Mouse (Mus musculus): ENCODE measurements around the gene Exo5. TPM values are rescaled to one million over a fixed set of nuclear protein-coding genes. Genes with fewer than 3 reads are reported as not detected.

Exo5 gene
- polyA plus RNA-seq, 1 experiment, result 4.1 TPM

- no peak for TF ChIP-seq FLI1 (IDR thresholded peaks at IDR 0.05; ENCODE audit: low read length)
- no peak for TF ChIP-seq GATA1 (IDR thresholded peaks at IDR 0.05; ENCODE audit: borderline replicate concordance, low read length)
- no peaks in the 10 kb centered on the region for H3K36me3 ChIP-seq (replicated peaks; ENCODE audit: low read length)
- H3K27me3 ChIP-seq (replicated peaks), result peaks cover 73% of the 10 kb centered on the region
- no peaks in the 10 kb centered on the region for H3K9me3 ChIP-seq
- no peaks in the 10 kb centered on the region; the same call in 1 of the 2 replicates for H3K4me1 ChIP-seq
- H3K4me3 ChIP-seq (replicated peaks), result no peak overlapping the region
Observed at GRCm38 (mm10) chr4:120890754-120891440, 33.9 kb downstream of the Exo5 start.

- Histone ChIP-seq H3K27me3 (replicated peaks) (peaks cover 65% of the 10 kb centered on the region), H3K4me3 (replicated peaks) (no peak overlapping the region), H3K36me3 (replicated peaks; ENCODE audit: low read length) (no peaks in the 10 kb centered on the region), H3K4me1 (peaks cover 4% of the 10 kb centered on the region; the same call in 1 of the 2 replicates), H3K9me3 (no peaks in the 10 kb centered on the region)
- TF ChIP-seq GATA1 (IDR thresholded peaks at IDR 0.05; ENCODE audit: borderline replicate concordance, low read length) (no peak), FLI1 (IDR thresholded peaks at IDR 0.05; ENCODE audit: low read length) (no peak)
Observed at GRCm38 (mm10) chr4:120888884-120889283, 35.9 kb downstream of the Exo5 start.

- H3K27me3 ChIP-seq (replicated peaks), result peaks cover 57% of the 10 kb centered on the region
- TF ChIP-seq GATA1 (IDR thresholded peaks at IDR 0.05; ENCODE audit: borderline replicate concordance, low read length), result no peak
- no peak for TF ChIP-seq FLI1 (IDR thresholded peaks at IDR 0.05; ENCODE audit: low read length)
- peaks cover 4% of the 10 kb centered on the region; the same call in 1 of the 2 replicates for H3K4me1 ChIP-seq
- H3K9me3 ChIP-seq, result no peaks in the 10 kb centered on the region
- H3K4me3 ChIP-seq (replicated peaks), result no peak overlapping the region
- H3K36me3 ChIP-seq (replicated peaks; ENCODE audit: low read length), result no peaks in the 10 kb centered on the region
Observed at GRCm38 (mm10) chr4:120887381-120888112, 37.3 kb downstream of the Exo5 start.

- H3K4me1 ChIP-seq, result peaks cover 11% of the 10 kb centered on the region
- peaks cover 52% of the 10 kb centered on the region for H3K27me3 ChIP-seq (replicated peaks)
- no peaks in the 10 kb centered on the region for H3K36me3 ChIP-seq (replicated peaks; ENCODE audit: low read length)
- H3K4me3 ChIP-seq (replicated peaks), result no peak overlapping the region
- no peak for TF ChIP-seq GATA1 (IDR thresholded peaks at IDR 0.05; ENCODE audit: borderline replicate concordance, low read length)
- no peak for TF ChIP-seq FLI1 (IDR thresholded peaks at IDR 0.05; ENCODE audit: low read length)
- no peaks in the 10 kb centered on the region for H3K9me3 ChIP-seq
Observed at GRCm38 (mm10) chr4:120886811-120887210, 38.0 kb downstream of the Exo5 start.

GRCm38 (mm10) chr4:120886131-120886530, 38.7 kb downstream of the Exo5 start:
- Histone ChIP-seq H3K9me3 (no peaks in the 10 kb centered on the region), H3K27me3 (replicated peaks) (peaks cover 45% of the 10 kb centered on the region), H3K4me3 (replicated peaks) (no peak overlapping the region), H3K4me1 (peaks cover 18% of the 10 kb centered on the region), H3K36me3 (replicated peaks; ENCODE audit: low read length) (no peaks in the 10 kb centered on the region)
- no peak for TF ChIP-seq GATA1 (IDR thresholded peaks at IDR 0.05; ENCODE audit: borderline replicate concordance, low read length)
- TF ChIP-seq FLI1 (IDR thresholded peaks at IDR 0.05; ENCODE audit: low read length), result no peak

GRCm38 (mm10) chr4:120885208-120886120, 39.4 kb downstream of the Exo5 start:
- Histone ChIP-seq H3K4me3 (replicated peaks) (no peak overlapping the region), H3K9me3 (no peaks in the 10 kb centered on the region), H3K27me3 (replicated peaks) (peaks cover 41% of the 10 kb centered on the region), H3K4me1 (peaks cover 24% of the 10 kb centered on the region), H3K36me3 (replicated peaks; ENCODE audit: low read length) (no peaks in the 10 kb centered on the region)
- no peak for TF ChIP-seq GATA1 (IDR thresholded peaks at IDR 0.05; ENCODE audit: borderline replicate concordance, low read length)
- TF ChIP-seq FLI1 (IDR thresholded peaks at IDR 0.05; ENCODE audit: low read length), result no peak

GRCm38 (mm10) chr4:120882002-120882625, 42.7 kb downstream of the Exo5 start:
- Histone ChIP-seq H3K4me1 (peaks cover 35% of the 10 kb centered on the region), H3K27me3 (replicated peaks) (peaks cover 52% of the 10 kb centered on the region), H3K4me3 (replicated peaks) (no peak overlapping the region), H3K9me3 (no peaks in the 10 kb centered on the region), H3K36me3 (replicated peaks; ENCODE audit: low read length) (no peaks in the 10 kb centered on the region)
- no peak for TF ChIP-seq FLI1 (IDR thresholded peaks at IDR 0.05; ENCODE audit: low read length)
- TF ChIP-seq GATA1 (IDR thresholded peaks at IDR 0.05; ENCODE audit: borderline replicate concordance, low read length), result no peak

GRCm38 (mm10) chr4:120880731-120881432, 43.9 kb downstream of the Exo5 start:
- TF ChIP-seq GATA1 (IDR thresholded peaks at IDR 0.05; ENCODE audit: borderline replicate concordance, low read length), result no peak
- no peak for TF ChIP-seq FLI1 (IDR thresholded peaks at IDR 0.05; ENCODE audit: low read length)
- H3K4me1 ChIP-seq, result peaks cover 35% of the 10 kb centered on the region
- H3K36me3 ChIP-seq (replicated peaks; ENCODE audit: low read length), result no peaks in the 10 kb centered on the region
- peak overlapping the region; percentile 51 for H3K4me3 ChIP-seq (replicated peaks)
- peaks cover 46% of the 10 kb centered on the region for H3K27me3 ChIP-seq (replicated peaks)
- H3K9me3 ChIP-seq, result no peaks in the 10 kb centered on the region
